Mouse (Mus musculus) heart, embryonic 10.5 days (tissue): ENCODE measurements around the gene Socs1. TPM values are rescaled to one million over a fixed set of nuclear protein-coding genes. Genes with fewer than 3 reads are reported as not detected.
A peak's percentile ranks its signal among the peaks of the same experiment; 100 is the strongest.
"Not testable (repeated sequence)": the region's sequence is repeated elsewhere in the genome, so short reads cannot be mapped to it uniquely, and the experiment has no call there.

Source experiments
- DNase-seq: peaks from one replicate; pipeline ENCODE4 v3.0.0-alpha.2; 2017; ENCODE audit warnings: low spot score
- H3K27ac ChIP-seq: fragments of 300-500 bp; sonication (generic); 2 replicates; pipeline ENCODE4 v1.5.1; 2016; ENCODE audit warnings: mild to moderate bottlenecking
- H3K27me3 ChIP-seq: fragments of 300-500 bp; sonication (generic); 2 replicates; pipeline ENCODE4 v1.6.1; 2016; ENCODE audit warnings: mild to moderate bottlenecking; ENCODE audit not compliant: poor library complexity, insufficient read depth, severe bottlenecking
- H3K36me3 ChIP-seq: fragments of 300-500 bp; sonication (generic); 2 replicates; pipeline ENCODE4 v1.6.1; 2016; ENCODE audit warnings: mild to moderate bottlenecking, moderate library complexity
- H3K4me1 ChIP-seq: fragments of 300-500 bp; sonication (generic); 2 replicates; pipeline ENCODE4 v1.6.1; 2016; ENCODE audit warnings: mild to moderate bottlenecking
- H3K4me3 ChIP-seq: fragments of 300-500 bp; sonication (generic); 2 replicates; pipeline ENCODE4 v1.5.1; 2016; ENCODE audit warnings: mild to moderate bottlenecking, moderate library complexity
- H3K9me3 ChIP-seq: fragments of 300-500 bp; sonication (generic); 2 replicates; pipeline ENCODE4 v1.6.1; 2016; ENCODE audit warnings: mild to moderate bottlenecking, moderate library complexity
- WGBS: fragments of 180-500 bp; shearing (Covaris S2); methylation state at CpG from one replicate; pipeline ENCODE4 v1.1.7; 2016; 5-methylcytosine and 5-hydroxymethylcytosine counted together
- polyA plus RNA-seq: library from polyadenylated mRNA; unstranded; fragments of >200 nt; fragmentation: Nextera tagmentation; extraction: Ambion mirVana; gene quantifications from 2 replicates; pipeline ENCODE4 v1.2.1, GENCODE M21; 2016

Socs1 gene
- polyA plus RNA-seq, 1 experiment from 2014 or later: 4.1 TPM

- WGBS: 73% methylated on average over 2 of the region's 2 CpGs
Observed at GRCm38 (mm10) chr16:10812865-10813371, 27.6 kb upstream of the Socs1 start, which contains the start of gene Gm11172. Gene Gm11172 (plus strand): TSS chr16:10812915.

GRCm38 (mm10) chr16:10810376-10810775, 25.0 kb upstream of the Socs1 start:
- Histone ChIP-seq H3K36me3 (no peaks in the 10 kb centered on the region), H3K27me3 (no peaks in the 10 kb centered on the region; the same call in 1 of the 2 replicates), H3K27ac (no peak overlapping the region), H3K4me1 (peaks cover 20% of the 10 kb centered on the region), H3K9me3 (no peaks in the 10 kb centered on the region), H3K4me3 (no peak overlapping the region)
- 94% methylated on average over 1 of the region's 1 CpGs for WGBS
- DNase-seq: no peak

More at GRCm38 (mm10) chr16:10812865-10813371, 27.6 kb upstream of the Socs1 start, which contains the start of gene Gm11172:
- no peaks in the 10 kb centered on the region for H3K9me3 ChIP-seq
- no peaks in the 10 kb centered on the region for H3K27me3 ChIP-seq
- no peaks in the 10 kb centered on the region for H3K36me3 ChIP-seq
- H3K4me1 ChIP-seq: peaks cover 24% of the 10 kb centered on the region
- no peak for DNase-seq
- no peak within 1 kb of the TSS for H3K4me3 ChIP-seq
- H3K27ac ChIP-seq: no peak within 1 kb of the TSS

- H3K27me3 ChIP-seq: no peaks in the 10 kb centered on the region; the same call in 1 of the 2 replicates
- no peak within 1 kb of the TSS for H3K4me3 ChIP-seq
- DNase-seq: no peak
- peaks cover 2% of the 10 kb centered on the region for H3K4me1 ChIP-seq
- no peaks in the 10 kb centered on the region for H3K36me3 ChIP-seq
- H3K9me3 ChIP-seq: no peaks in the 10 kb centered on the region
- no peak within 1 kb of the TSS for H3K27ac ChIP-seq
- 71% methylated on average over 10 of the region's 10 CpGs for WGBS
Observed at GRCm38 (mm10) chr16:10805789-10806527, 20.6 kb upstream of the Socs1 start, which contains the start of gene Prm1. Gene Prm1 (minus strand): TSS chr16:10805839.

GRCm38 (mm10) chr16:10802420-10802819, 17.1 kb upstream of the Socs1 start:
- H3K36me3 ChIP-seq, H3K27me3 ChIP-seq, DNase-seq, H3K4me3 ChIP-seq, H3K4me1 ChIP-seq, H3K9me3 ChIP-seq, H3K27ac ChIP-seq: not testable (repeated sequence)
- 73% methylated on average over 3 of the region's 3 CpGs for WGBS

GRCm38 (mm10) chr16:10796034-10796433, 10.7 kb upstream of the Socs1 start, which contains the start of gene Prm2:
Gene Prm2 (minus strand): TSS chr16:10796134.
- Histone ChIP-seq H3K27ac (no peak within 1 kb of the TSS), H3K4me1 (peaks cover 7% of the 10 kb centered on the region), H3K27me3 (peaks cover 50% of the 10 kb centered on the region), H3K36me3 (no peaks in the 10 kb centered on the region), H3K9me3 (no peaks in the 10 kb centered on the region), H3K4me3 (no peak within 1 kb of the TSS)
- WGBS: 72% methylated on average over 6 of the region's 6 CpGs
- no peak for DNase-seq

GRCm38 (mm10) chr16:10790702-10791101, 5.4 kb upstream of the Socs1 start, which contains the start of gene Prm3:
Gene Prm3 (minus strand): TSS chr16:10790914.
- WGBS: 75% methylated on average over 9 of the region's 9 CpGs
- H3K27me3 ChIP-seq: peaks cover 58% of the 10 kb centered on the region
- H3K4me3 ChIP-seq: no peak within 1 kb of the TSS

GRCm38 (mm10) chr16:10788866-10789265, 3.5 kb upstream of the Socs1 start:
- Histone ChIP-seq H3K27me3 (peaks cover 41% of the 10 kb centered on the region), H3K36me3 (no peaks in the 10 kb centered on the region), H3K4me1 (peaks cover 39% of the 10 kb centered on the region), H3K9me3 (no peaks in the 10 kb centered on the region), H3K27ac (no peak overlapping the region), H3K4me3 (no peak overlapping the region)
- DNase-seq: no peak
- WGBS: 60% methylated on average over 4 of the region's 4 CpGs

More at GRCm38 (mm10) chr16:10790702-10791101, 5.4 kb upstream of the Socs1 start, which contains the start of gene Prm3:
- no peaks in the 10 kb centered on the region for H3K36me3 ChIP-seq
- no peak within 1 kb of the TSS for H3K27ac ChIP-seq
- no peak for DNase-seq
- peaks cover 25% of the 10 kb centered on the region for H3K4me1 ChIP-seq
- H3K9me3 ChIP-seq: no peaks in the 10 kb centered on the region

- peaks cover 40% of the 10 kb centered on the region for H3K27me3 ChIP-seq
- no peak within 1 kb of the TSS for H3K4me3 ChIP-seq
- H3K36me3 ChIP-seq: no peaks in the 10 kb centered on the region
- peak within 1 kb of the TSS; percentile 24; the same call in 1 of the 2 replicates for H3K27ac ChIP-seq
- no peak for DNase-seq
- 44% methylated on average over 16 of the region's 16 CpGs for WGBS
- H3K9me3 ChIP-seq: no peaks in the 10 kb centered on the region
- peaks cover 45% of the 10 kb centered on the region for H3K4me1 ChIP-seq
Observed at GRCm38 (mm10) chr16:10788271-10788670, 2.9 kb upstream of the Socs1 start, which contains the start of gene Tnp2. Gene Tnp2 (minus strand): TSS chr16:10788660.

GRCm38 (mm10) chr16:10787548-10788058, 2.3 kb upstream of the Socs1 start:
- WGBS: 75% methylated on average over 7 of the region's 7 CpGs
- no peak overlapping the region for H3K27ac ChIP-seq
- H3K9me3 ChIP-seq: no peaks in the 10 kb centered on the region
- DNase-seq: no peak
- peaks cover 52% of the 10 kb centered on the region for H3K4me1 ChIP-seq
- H3K4me3 ChIP-seq: no peak overlapping the region
- H3K36me3 ChIP-seq: no peaks in the 10 kb centered on the region
- H3K27me3 ChIP-seq: peaks cover 46% of the 10 kb centered on the region

GRCm38 (mm10) chr16:10786782-10787547, 1.6 kb upstream of the Socs1 start:
- H3K4me3 ChIP-seq: peak overlapping the region; percentile 82; the same call in 1 of the 2 replicates
- H3K4me1 ChIP-seq: peaks cover 58% of the 10 kb centered on the region
- 43% methylated on average over 4 of the region's 4 CpGs for WGBS
- H3K27ac ChIP-seq: peak overlapping the region; percentile 95
- no peaks in the 10 kb centered on the region for H3K36me3 ChIP-seq
- H3K27me3 ChIP-seq: peaks cover 44% of the 10 kb centered on the region
- H3K9me3 ChIP-seq: no peaks in the 10 kb centered on the region
- no peak for DNase-seq

- peaks cover 37% of the 10 kb centered on the region for H3K27me3 ChIP-seq
- peak overlapping the region; percentile 95 for H3K27ac ChIP-seq
- no peaks in the 10 kb centered on the region for H3K36me3 ChIP-seq
- H3K4me3 ChIP-seq: peak overlapping the region; percentile 82
- H3K9me3 ChIP-seq: no peaks in the 10 kb centered on the region
- 2% methylated on average over 9 of the region's 9 CpGs for whole genome bisulfite sequencing
- peak; percentile 95 for DNase-seq
- H3K4me1 ChIP-seq: peaks cover 65% of the 10 kb centered on the region
Observed at GRCm38 (mm10) chr16:10786288-10786687, 952 bp upstream of the Socs1 start.

GRCm38 (mm10) chr16:10784793-10785370, 454 bp downstream of the Socs1 start:
- Histone ChIP-seq H3K4me3 (peak overlapping the region; percentile 82), H3K4me1 (peaks cover 76% of the 10 kb centered on the region), H3K36me3 (no peaks in the 10 kb centered on the region), H3K27ac (peak overlapping the region; percentile 95), H3K27me3 (peaks cover 28% of the 10 kb centered on the region), H3K9me3 (no peaks in the 10 kb centered on the region)
- DNase-seq: peak; percentile 94
- under 1% methylated on average over 38 of the region's 55 CpGs for WGBS
